Mouse (Mus musculus): ENCODE results near the gene Krt88. TPM values are rescaled to one million over a fixed set of nuclear protein-coding genes. Genes with fewer than 3 reads are reported as not detected.

Gene Krt88
- total RNA-seq (2023), result not detected

DNA sequence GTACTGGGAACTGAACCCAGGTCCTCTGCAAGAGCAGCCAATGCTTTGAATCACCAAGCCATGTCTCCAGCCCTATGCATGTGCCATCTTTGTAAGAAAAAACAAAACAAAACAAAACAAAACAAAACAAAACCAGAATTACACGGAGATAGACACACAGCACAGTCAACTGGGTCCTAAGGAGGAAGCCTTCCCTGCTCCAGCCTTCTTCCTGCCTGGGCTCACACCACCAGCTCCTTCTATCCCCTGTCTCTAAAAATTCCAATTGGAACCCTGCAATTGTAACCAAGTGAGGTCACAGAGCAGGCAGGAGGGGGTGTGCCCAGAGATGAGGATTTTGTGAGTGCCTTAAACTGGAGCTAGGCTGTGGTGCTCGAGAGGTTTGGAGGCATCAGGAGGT, at the start of gene Krt88:
Gene Krt88 (plus strand): TSS at position 301 of the 400 bp plus-strand sequence.

DNA sequence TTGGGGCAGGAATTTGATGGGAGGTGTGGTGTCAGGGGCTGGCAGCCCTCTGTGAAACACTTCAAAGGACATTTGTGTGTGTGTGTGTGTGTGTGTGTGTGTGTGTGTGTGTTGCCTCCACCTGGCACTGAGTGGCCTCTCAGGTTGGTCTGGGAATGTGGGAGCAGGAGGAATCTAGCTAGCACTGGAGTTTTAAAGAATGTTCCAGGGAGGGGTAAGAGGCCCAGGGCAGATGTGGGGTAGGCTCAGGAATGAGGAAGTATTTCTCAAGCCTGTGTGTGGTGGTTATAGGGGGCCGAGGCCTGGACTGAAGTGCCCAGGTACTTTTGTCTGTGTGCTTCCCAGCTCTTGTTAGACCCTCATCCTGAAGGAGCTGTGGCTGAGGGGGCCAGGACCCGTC, 36.8 kb upstream of the Krt88 start, which contains the start of gene Krt7:
Gene Krt7 (plus strand): TSS at position 269 of the 400 bp plus-strand sequence.

DNA sequence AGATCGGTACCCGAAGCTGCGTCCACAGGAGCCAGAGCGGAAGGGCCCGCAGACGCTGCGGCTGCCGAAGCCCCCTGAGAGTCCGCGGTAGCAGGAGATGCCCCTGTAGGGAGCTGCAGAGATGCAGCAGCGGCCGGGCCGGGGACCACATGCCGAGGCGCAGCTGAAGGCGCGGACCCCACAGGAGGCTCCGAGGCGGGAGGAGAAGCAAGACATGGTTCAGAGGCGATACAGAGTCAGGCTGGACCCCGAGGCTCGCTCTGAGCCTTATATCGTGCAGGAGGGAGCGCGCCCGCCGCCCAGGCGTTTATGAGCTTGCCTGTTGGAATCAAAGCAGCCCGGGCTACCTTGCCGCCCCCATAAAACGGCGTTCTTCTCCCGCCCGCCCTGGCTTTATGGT, 9.0 kb upstream of the Krt88 start, which contains the start of gene Krt87:
Gene Krt87 (minus strand): TSS at position 250 of the 400 bp plus-strand sequence.

DNA sequence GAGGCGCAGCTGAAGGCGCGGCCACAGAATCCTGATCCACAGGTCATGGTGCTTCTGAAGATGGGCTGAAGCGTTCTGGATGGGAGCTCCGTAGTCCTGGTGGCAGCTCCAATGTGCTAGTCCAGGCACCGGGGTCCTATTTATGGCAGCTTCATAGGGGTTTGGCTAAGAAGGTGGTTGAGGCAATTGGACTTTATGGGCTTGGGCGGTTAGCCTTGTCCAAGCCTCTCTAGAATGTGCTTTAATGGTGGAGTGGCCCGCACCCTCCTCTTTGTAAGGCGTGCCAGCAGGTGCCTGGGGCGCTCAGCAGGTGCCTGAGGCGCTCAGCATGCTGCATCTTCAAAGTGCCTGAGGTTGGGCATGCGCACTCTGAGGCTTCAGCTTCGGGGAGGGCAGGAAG, 16.1 kb downstream of the Krt88 start, which contains the start of gene Krt81:
Gene Krt81 (minus strand): TSS at position 101 of the 400 bp plus-strand sequence.

DNA sequence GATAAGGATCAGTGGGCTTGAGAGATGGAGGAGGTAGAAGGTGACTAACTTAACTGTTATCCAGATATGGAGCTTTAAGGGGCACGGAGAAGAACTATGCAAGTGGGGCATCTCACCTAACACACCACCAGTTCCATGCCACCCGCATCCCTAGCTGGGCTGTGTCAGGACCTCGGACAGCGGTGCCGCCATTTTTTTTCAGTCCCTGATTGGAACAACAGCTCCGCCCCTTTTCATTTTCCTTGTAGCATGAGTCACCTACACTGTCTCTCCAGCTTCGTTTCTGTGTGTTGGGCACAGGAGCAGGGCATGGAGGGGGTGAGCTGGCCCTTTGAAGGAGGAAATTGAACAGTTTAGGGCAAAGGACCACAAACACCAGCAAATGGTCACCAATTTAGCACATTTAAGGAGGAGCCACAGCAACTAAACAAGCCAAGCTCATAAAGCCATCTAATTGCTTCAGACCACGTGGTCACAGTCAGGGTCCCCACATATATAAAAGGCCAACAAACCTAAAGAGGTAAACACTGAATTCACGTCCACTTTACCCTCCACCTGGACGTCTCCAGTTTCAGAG, 25.5 kb downstream of the Krt88 start, which contains the start of gene Krt86:
Gene Krt86 (plus strand): TSS at position 527 of the 577 bp plus-strand sequence.

GRCm38 (mm10) chr15:101491431-101491830, 43.9 kb downstream of the Krt88 start, which contains the start of gene Krt83:
TSS of gene Krt83 (minus strand) at chr15:101491512.

Other genes with a start within 250 kb of the Krt88 start
- 7.3 TPM for gene Grasp, start 223.6 kb upstream of the Krt88 start, total RNA-seq (2023)
- 312 TPM for gene Nr4a1, start 193.5 kb upstream of the Krt88 start, total RNA-seq (2023)
- gene Atg101, start 163.5 kb upstream of the Krt88 start, total RNA-seq (2023), result 70.4 TPM
- 0.71 TPM for gene 6030408B16Rik, start 154.5 kb upstream of the Krt88 start, total RNA-seq (2023)
- gene Krt80, start 77.6 kb upstream of the Krt88 start, total RNA-seq (2023), result 0.30 TPM
- 1.1 TPM for gene Krt7, start 36.7 kb upstream of the Krt88 start, total RNA-seq (2023)
- gene Krt87, start 8.9 kb upstream of the Krt88 start, total RNA-seq (2023), result not detected
- gene Krt81, start 16.0 kb downstream of the Krt88 start, total RNA-seq (2023), result not detected
- gene Krt86, start 25.7 kb downstream of the Krt88 start, total RNA-seq (2023), result not detected
- not detected for gene Krt83, start 43.8 kb downstream of the Krt88 start, total RNA-seq (2023)
- gene Gm49425, start 69.5 kb downstream of the Krt88 start, total RNA-seq (2023), result not detected
- gene Krt84, start 85.1 kb downstream of the Krt88 start, total RNA-seq (2023), result not detected
- not detected for gene Krt82, start 102.9 kb downstream of the Krt88 start, total RNA-seq (2023)
- gene Krt90, start 115.2 kb downstream of the Krt88 start, total RNA-seq (2023), result not detected
- not detected for gene Krt75, start 126.2 kb downstream of the Krt88 start, total RNA-seq (2023)
- not detected for gene Gm5414, start 180.4 kb downstream of the Krt88 start, total RNA-seq (2023)
- not detected for gene Gm5478, start 199.6 kb downstream of the Krt88 start, total RNA-seq (2023)
- gene Krt6b, start 232.5 kb downstream of the Krt88 start, total RNA-seq (2023), result not detected
- gene Krt6a, start 246.6 kb downstream of the Krt88 start, total RNA-seq (2023), result not detected